Mouse (Mus musculus) right cerebral cortex, postnatal 10 days (tissue): ENCODE measurements at regions not wholly inside any gene's neighbourhood (a gene's known extent, or its start where the extent isn't known, plus 50 kb on each side); places are given as distances from the start of the nearest gene placed in this dataset.

ENCODE experiments used
- DNase-seq, 2 experiments: peaks; one replicate each; pipeline ENCODE4 v3.0.0; 2021; ENCODE audit warnings: low spot score in 2 of 2

DNA sequence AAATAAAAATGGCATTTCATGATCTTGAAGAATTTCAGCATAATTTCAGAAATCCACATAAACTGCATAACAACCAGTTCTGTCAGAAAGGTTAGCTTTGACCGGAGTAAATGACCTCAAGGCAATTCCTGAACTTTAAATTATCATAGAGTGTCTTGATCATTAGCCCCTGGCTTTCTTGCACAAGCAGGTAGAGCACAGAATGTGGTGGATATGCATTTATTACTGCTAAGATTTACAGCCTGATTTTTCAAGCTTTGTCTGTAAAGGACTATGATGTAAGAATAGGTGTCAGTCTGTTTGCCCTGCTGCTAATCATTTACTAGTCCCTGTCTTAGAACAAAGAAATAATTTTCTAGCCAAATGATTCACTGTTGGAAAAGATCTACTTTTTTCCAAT, 347.3 kb downstream of the Ppp1r3a start:
- DNase-seq = no peak

DNA sequence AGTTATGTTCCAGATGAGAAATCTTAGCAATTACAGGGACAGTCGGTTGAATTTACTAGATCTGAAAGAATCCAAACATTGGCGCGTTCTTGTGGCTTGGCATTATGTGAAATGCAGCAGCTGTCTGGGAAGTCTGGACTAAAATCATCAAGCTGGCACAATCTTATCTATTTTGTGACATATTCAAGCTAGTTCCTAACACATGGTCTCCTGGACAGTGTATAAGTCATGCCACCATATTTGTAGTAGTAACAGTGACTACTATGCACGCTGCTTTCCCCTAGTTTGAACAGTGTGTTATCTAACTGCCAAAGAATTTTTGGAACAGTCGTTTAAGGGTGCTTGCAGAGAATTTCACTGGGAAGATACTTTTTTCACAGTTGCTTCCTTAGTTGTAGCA, 396.8 kb downstream of the Ppp1r3a start:
- DNase-seq = peak; percentile 24 to 48
